Mouse (Mus musculus) heart, embryonic 14.5 days (tissue): Measurements from ENCODE around the gene Map4k4. TPM values are rescaled to one million over a fixed set of nuclear protein-coding genes. Genes with fewer than 3 reads are reported as not detected.

Source experiments
- ATAC-seq: fragments of 200-750 bp; cut with Nextera tagmentation; 2 replicates; pipeline ENCODE4 v1.8.0; 2017; ENCODE audit warnings: low read depth, moderate TSS enrichment; ENCODE audit not compliant: insufficient number of reproducible peaks, insufficient read depth, low FRiP score
- H3K27ac ChIP-seq, 2 experiments: fragments of 200-500 bp in 1 of 2; fragments of 300-500 bp in 1 of 2; sonication (generic) in 1 of 2; replicated peaks in 1 of 2; 2 replicates each; pipeline ENCODE4 v1.5.1; 2012 to 2014; ENCODE audit warnings: low read depth in 2 of 2, low read length in 2 of 2, control low read depth in 1 of 2, mild to moderate bottlenecking in 1 of 2, mixed read lengths in 1 of 2; ENCODE audit not compliant: control insufficient read depth in 1 of 2, insufficient read depth in 1 of 2
- H3K27me3 ChIP-seq: fragments of 300-500 bp; sonication (generic); 2 replicates; pipeline ENCODE4 v1.6.1; 2014; ENCODE audit warnings: mild to moderate bottlenecking, low read length, control low read depth; ENCODE audit not compliant: control insufficient read depth, insufficient read depth
- H3K36me3 ChIP-seq: fragments of 300-500 bp; sonication (generic); 2 replicates; pipeline ENCODE4 v1.6.1; 2014; ENCODE audit warnings: mild to moderate bottlenecking, control low read depth, low read length, mixed read lengths; ENCODE audit not compliant: control insufficient read depth, insufficient read depth
- H3K4me1 ChIP-seq, 2 experiments: fragments of 200-500 bp in 1 of 2; fragments of 300-500 bp in 1 of 2; sonication (generic) in 1 of 2; 2 replicates each; pipeline ENCODE4 v1.6.1; 2012 to 2014; ENCODE audit warnings: low read length in 2 of 2, control low read depth in 1 of 2, mixed read lengths in 1 of 2; ENCODE audit not compliant: control insufficient read depth in 2 of 2, insufficient read depth in 2 of 2
- H3K4me2 ChIP-seq: fragments of 300-500 bp; sonication (generic); 2 replicates; pipeline ENCODE4 v1.6.1; 2014; ENCODE audit warnings: mild to moderate bottlenecking, low read length
- H3K4me3 ChIP-seq, 2 experiments: fragments of 200-500 bp in 1 of 2; fragments of 300-500 bp in 1 of 2; sonication (generic) in 1 of 2; 2 replicates each; pipeline ENCODE4 v1.5.1; 2012 to 2014; ENCODE audit warnings: low read length in 2 of 2, mild to moderate bottlenecking in 2 of 2, control low read depth in 1 of 2, low read depth in 1 of 2, moderate library complexity in 1 of 2; ENCODE audit not compliant: control insufficient read depth in 1 of 2, insufficient read depth in 1 of 2
- H3K9ac ChIP-seq: fragments of 300-500 bp; sonication (generic); 2 replicates; pipeline ENCODE4 v1.6.1; 2014; ENCODE audit warnings: mild to moderate bottlenecking, low read length
- H3K9me3 ChIP-seq: fragments of 300-500 bp; sonication (generic); 2 replicates; pipeline ENCODE4 v1.6.1; 2016; ENCODE audit warnings: low read length, control low read depth; ENCODE audit not compliant: control insufficient read depth
- WGBS: fragments of 180-500 bp; shearing (Covaris S2); extraction: QIAGEN DNeasy Blood & Tissue Kit; methylation state at CpG from one replicate; pipeline ENCODE4 v1.1.7; 2014; 5-methylcytosine and 5-hydroxymethylcytosine counted together
- polyA plus RNA-seq: library from polyadenylated mRNA; unstranded; fragments of >200 nt; fragmentation: Nextera tagmentation; extraction: Ambion mirVana; gene quantifications from 2 replicates; pipeline ENCODE4 v1.2.1, GENCODE M21; 2014

Map4k4 gene
- polyA plus RNA-seq, 1 experiment from 2014 or later: 34.5 TPM

GRCm38 (mm10) chr1:40006043-40006651 is 105.4 kb downstream of the Map4k4 start:
- H3K4me2 ChIP-seq: no peak overlapping the region
- no peaks in the 10 kb centered on the region for H3K4me1 ChIP-seq
- WGBS: 96% methylated on average over 4 of the region's 4 CpGs
- peaks cover 100% of the 10 kb centered on the region for H3K36me3 ChIP-seq
- H3K4me3 ChIP-seq: no peak overlapping the region
- no peak for ATAC-seq
- no peaks in the 10 kb centered on the region for H3K9me3 ChIP-seq
- H3K9ac ChIP-seq: no peak overlapping the region
- H3K27ac ChIP-seq: no peak overlapping the region
- H3K27me3 ChIP-seq: no peaks in the 10 kb centered on the region

GRCm38 (mm10) chr1:40007962-40008471 is 107.3 kb downstream of the Map4k4 start:
- WGBS: 77% methylated on average over 17 of the region's 17 CpGs
- ATAC-seq: no peak
- no peaks in the 10 kb centered on the region for H3K9me3 ChIP-seq
- no peak overlapping the region for H3K4me2 ChIP-seq
- no peaks in the 10 kb centered on the region for H3K4me1 ChIP-seq
- H3K9ac ChIP-seq: no peak overlapping the region
- H3K36me3 ChIP-seq: peaks cover 100% of the 10 kb centered on the region
- H3K4me3 ChIP-seq: no peak overlapping the region
- H3K27me3 ChIP-seq: no peaks in the 10 kb centered on the region
- H3K27ac ChIP-seq: no peak overlapping the region

- WGBS: 91% methylated on average over 8 of the region's 8 CpGs
- no peaks in the 10 kb centered on the region for H3K27me3 ChIP-seq
- peaks cover 100% of the 10 kb centered on the region for H3K36me3 ChIP-seq
- no peak for ATAC-seq
- H3K9me3 ChIP-seq: no peaks in the 10 kb centered on the region
- no peak overlapping the region for H3K27ac ChIP-seq
- no peak overlapping the region for H3K4me2 ChIP-seq
- no peak overlapping the region for H3K9ac ChIP-seq
- no peaks in the 10 kb centered on the region for H3K4me1 ChIP-seq
- no peak overlapping the region for H3K4me3 ChIP-seq
Measured at GRCm38 (mm10) chr1:40012696-40013095, 112.0 kb downstream of the Map4k4 start.

- H3K4me2 ChIP-seq: no peak overlapping the region
- WGBS: 83% methylated on average over 7 of the region's 7 CpGs
- H3K4me1 ChIP-seq: no peaks in the 10 kb centered on the region
- no peaks in the 10 kb centered on the region for H3K9me3 ChIP-seq
- H3K27ac ChIP-seq: no peak overlapping the region
- no peak for ATAC-seq
- H3K36me3 ChIP-seq: peaks cover 98% of the 10 kb centered on the region
- no peaks in the 10 kb centered on the region for H3K27me3 ChIP-seq
- H3K9ac ChIP-seq: no peak overlapping the region
- H3K4me3 ChIP-seq: no peak overlapping the region
Measured at GRCm38 (mm10) chr1:40015066-40015678, 114.5 kb downstream of the Map4k4 start.

GRCm38 (mm10) chr1:40021617-40022016 is 120.9 kb downstream of the Map4k4 start:
- H3K36me3 ChIP-seq: peaks cover 95% of the 10 kb centered on the region
- no peak overlapping the region for H3K9ac ChIP-seq
- no peaks in the 10 kb centered on the region for H3K9me3 ChIP-seq
- no peak overlapping the region for H3K4me3 ChIP-seq
- ATAC-seq: no peak
- WGBS: 96% methylated on average over 4 of the region's 4 CpGs
- no peaks in the 10 kb centered on the region for H3K4me1 ChIP-seq
- H3K27me3 ChIP-seq: no peaks in the 10 kb centered on the region
- H3K4me2 ChIP-seq: no peak overlapping the region
- no peak overlapping the region for H3K27ac ChIP-seq

GRCm38 (mm10) chr1:40022472-40023135 is 121.9 kb downstream of the Map4k4 start:
- no peaks in the 10 kb centered on the region for H3K4me1 ChIP-seq
- no peak for ATAC-seq
- H3K9me3 ChIP-seq: no peaks in the 10 kb centered on the region
- no peak overlapping the region for H3K9ac ChIP-seq
- peaks cover 95% of the 10 kb centered on the region for H3K36me3 ChIP-seq
- no peaks in the 10 kb centered on the region for H3K27me3 ChIP-seq
- no peak overlapping the region for H3K4me2 ChIP-seq
- no peak overlapping the region for H3K4me3 ChIP-seq
- WGBS: 88% methylated on average over 9 of the region's 9 CpGs
- no peak overlapping the region for H3K27ac ChIP-seq

GRCm38 (mm10) chr1:40023206-40023605 is 122.5 kb downstream of the Map4k4 start:
- Histone ChIP-seq H3K27ac (no peak overlapping the region), H3K9ac (no peak overlapping the region), H3K27me3 (no peaks in the 10 kb centered on the region), H3K4me2 (no peak overlapping the region), H3K9me3 (no peaks in the 10 kb centered on the region), H3K4me1 (no peaks in the 10 kb centered on the region), H3K4me3 (no peak overlapping the region), H3K36me3 (peaks cover 93% of the 10 kb centered on the region)
- no peak for ATAC-seq
- 92% methylated on average over 15 of the region's 15 CpGs for WGBS
